Mouse (Mus musculus): ENCODE results near the gene Phb. TPM values are rescaled to one million over a fixed set of nuclear protein-coding genes. Genes with fewer than 3 reads are reported as not detected.

Gene Phb
- total and polyA plus RNA-seq, 2 experiments from 2014 or later, result 432 to 446 TPM

DNA sequence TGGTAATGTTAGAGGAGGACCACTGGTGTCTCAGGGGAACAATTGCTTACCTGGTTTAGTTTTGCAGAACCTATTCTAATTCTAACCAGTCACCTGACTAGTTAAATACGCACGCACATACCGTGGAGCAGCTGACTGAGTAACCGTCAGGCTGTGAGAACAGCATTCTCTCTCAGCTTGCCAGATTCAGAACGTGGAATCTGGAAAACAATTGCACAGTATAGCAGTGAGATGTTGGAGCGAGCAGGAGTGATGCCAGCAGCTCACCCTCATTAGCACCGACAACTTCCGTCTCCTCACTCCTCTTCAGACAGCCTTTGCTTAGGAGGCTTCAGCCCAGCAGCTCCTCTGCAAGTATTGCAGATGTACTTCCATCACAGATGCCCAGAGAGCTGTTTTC lies 49.4 kb downstream of the Phb start:
- H3K36me3 ChIP-seq (replicated peaks; ENCODE audit: control insufficient read depth, insufficient read depth, low read length), result no peaks in the 10 kb centered on the region
- DNase-seq (ENCODE audit: low spot score) (no peak), ATAC-seq (ENCODE audit: insufficient read depth, low read depth) (no peak)
- H3K4me2 ChIP-seq (ENCODE audit: low read depth, low read length), result no peak overlapping the region; the same call in 1 of the 2 replicates
- no peaks in the 10 kb centered on the region for H3K27me3 ChIP-seq (ENCODE audit: control insufficient read depth, insufficient read depth, low read length)
- 38% methylated on average over 8 of the region's 8 CpGs for WGBS
- H3K4me3 ChIP-seq (ENCODE audit: low read depth, low read length), result no peak overlapping the region
- no peaks in the 10 kb centered on the region for H3K9me3 ChIP-seq (replicated peaks; ENCODE audit: control insufficient read depth, low read length)
- TF ChIP-seq EP300 (IDR thresholded peaks at IDR 0.05; ENCODE audit: low read depth), result no peak
- TF ChIP-seq CTCF (IDR thresholded peaks at IDR 0.05; ENCODE audit: low read depth), result no peak
- H3K9ac ChIP-seq (replicated peaks; ENCODE audit: low read depth, low read length), result no peak overlapping the region
- peaks cover 15% of the 10 kb centered on the region for H3K4me1 ChIP-seq (ENCODE audit: control insufficient read depth, insufficient read depth)
- H3K27ac ChIP-seq (ENCODE audit: low read depth), result no peak overlapping the region

DNA sequence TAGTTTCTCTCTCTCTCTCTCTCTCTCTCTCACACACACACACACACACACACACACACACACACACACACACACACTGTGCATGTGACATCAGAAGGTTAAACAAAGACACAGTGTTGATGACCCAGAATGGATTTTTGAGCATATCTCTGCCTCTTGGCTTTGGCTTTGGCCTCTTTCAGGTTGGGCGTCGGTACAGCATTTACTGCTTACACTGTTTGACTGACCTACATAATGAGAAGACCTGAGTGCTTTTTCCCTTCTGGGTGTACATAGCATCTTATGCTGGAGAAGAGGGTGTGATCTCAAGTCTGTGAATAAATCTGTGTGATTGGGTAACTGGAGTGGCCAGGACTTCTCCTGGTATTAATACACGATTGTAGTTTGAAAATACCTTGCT lies 52.6 kb downstream of the Phb start:
- 68% methylated on average over 3 of the region's 3 CpGs for WGBS
- TF ChIP-seq EP300 (IDR thresholded peaks at IDR 0.05; ENCODE audit: low read depth) (no peak), CTCF (IDR thresholded peaks at IDR 0.05; ENCODE audit: low read depth) (no peak)
- DNase-seq (ENCODE audit: low spot score) (no peak), ATAC-seq (ENCODE audit: insufficient read depth, low read depth) (no peak)
- H3K9me3 ChIP-seq (replicated peaks; ENCODE audit: control insufficient read depth, low read length), result no peaks in the 10 kb centered on the region
- no peak overlapping the region for H3K4me3 ChIP-seq (ENCODE audit: low read depth, low read length)
- no peaks in the 10 kb centered on the region for H3K27me3 ChIP-seq (ENCODE audit: control insufficient read depth, insufficient read depth, low read length)
- no peaks in the 10 kb centered on the region for H3K36me3 ChIP-seq (replicated peaks; ENCODE audit: control insufficient read depth, insufficient read depth, low read length)
- H3K27ac ChIP-seq (ENCODE audit: low read depth), result no peak overlapping the region
- no peak overlapping the region for H3K9ac ChIP-seq (replicated peaks; ENCODE audit: low read depth, low read length)
- H3K4me2 ChIP-seq (ENCODE audit: low read depth, low read length), result no peak overlapping the region
- peaks cover 7% of the 10 kb centered on the region for H3K4me1 ChIP-seq (ENCODE audit: control insufficient read depth, insufficient read depth)

DNA sequence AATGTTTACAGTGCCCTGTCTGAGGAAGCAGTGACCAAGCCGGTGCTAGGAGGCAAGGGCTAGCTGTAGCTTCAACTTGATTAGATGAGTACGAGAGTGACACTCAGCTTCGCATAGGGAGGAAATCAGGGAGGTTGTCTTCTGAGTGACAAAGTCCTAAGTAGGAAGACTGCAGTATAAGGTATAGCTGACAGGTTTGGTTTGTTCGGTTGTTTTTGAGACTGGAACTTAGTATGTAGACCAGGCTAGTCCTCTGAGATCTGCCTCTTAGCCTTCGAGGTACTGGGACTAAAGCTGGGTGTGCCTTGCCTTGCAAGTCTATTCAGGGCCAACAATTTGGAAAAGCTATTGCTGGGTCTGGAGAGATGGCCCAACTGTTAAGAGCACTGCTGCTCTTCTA lies 56.5 kb downstream of the Phb start, which contains the start of gene B130006D01Rik:
TSS of gene B130006D01Rik (plus strand) at position 301 of the 400 bp plus-strand sequence.
- Histone ChIP-seq H3K27me3 (ENCODE audit: control insufficient read depth, insufficient read depth, low read length) (no peaks in the 10 kb centered on the region), H3K4me2 (ENCODE audit: low read depth, low read length) (no peak within 1 kb of the TSS), H3K27ac (ENCODE audit: low read depth) (no peak within 1 kb of the TSS), H3K36me3 (replicated peaks; ENCODE audit: control insufficient read depth, insufficient read depth, low read length) (no peaks in the 10 kb centered on the region), H3K9me3 (replicated peaks; ENCODE audit: control insufficient read depth, low read length) (no peaks in the 10 kb centered on the region), H3K4me1 (ENCODE audit: control insufficient read depth, insufficient read depth) (no peaks in the 10 kb centered on the region), H3K9ac (replicated peaks; ENCODE audit: low read depth, low read length) (no peak within 1 kb of the TSS), H3K4me3 (ENCODE audit: low read depth, low read length) (no peak within 1 kb of the TSS)
- TF ChIP-seq CTCF (IDR thresholded peaks at IDR 0.05; ENCODE audit: low read depth) (no peak), EP300 (IDR thresholded peaks at IDR 0.05; ENCODE audit: low read depth) (no peak)
- no peak for DNase-seq (ENCODE audit: low spot score)
- 91% methylated on average over 5 of the region's 5 CpGs for WGBS
- no peak for ATAC-seq (ENCODE audit: insufficient read depth, low read depth)

DNA sequence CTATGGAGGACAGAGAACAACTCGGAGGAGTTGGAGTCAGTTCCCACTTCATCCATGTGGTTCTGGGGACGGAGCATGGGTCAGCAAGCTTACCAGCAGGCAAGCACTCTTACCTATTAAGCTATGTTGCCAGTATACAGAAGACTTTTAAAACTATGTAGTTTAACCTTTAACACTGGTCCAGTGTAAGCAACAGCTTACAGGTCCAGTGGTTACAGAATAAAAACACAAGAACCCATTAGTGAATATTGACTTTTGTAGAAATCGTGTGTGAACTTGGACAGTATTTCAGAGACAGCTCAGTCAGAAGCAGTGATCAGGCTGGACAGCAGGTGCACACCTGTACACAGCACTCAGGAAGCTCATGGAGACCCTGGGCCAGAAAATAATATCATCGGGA lies 57.7 kb downstream of the Phb start:
- Histone ChIP-seq H3K9ac (replicated peaks; ENCODE audit: low read depth, low read length) (no peak overlapping the region), H3K27me3 (ENCODE audit: control insufficient read depth, insufficient read depth, low read length) (no peaks in the 10 kb centered on the region), H3K9me3 (replicated peaks; ENCODE audit: control insufficient read depth, low read length) (no peaks in the 10 kb centered on the region), H3K4me3 (ENCODE audit: low read depth, low read length) (no peak overlapping the region), H3K4me1 (ENCODE audit: control insufficient read depth, insufficient read depth) (no peaks in the 10 kb centered on the region), H3K36me3 (replicated peaks; ENCODE audit: control insufficient read depth, insufficient read depth, low read length) (no peaks in the 10 kb centered on the region), H3K27ac (ENCODE audit: low read depth) (no peak overlapping the region), H3K4me2 (ENCODE audit: low read depth, low read length) (no peak overlapping the region)
- WGBS, result 93% methylated on average over 4 of the region's 4 CpGs
- no peak for ATAC-seq (ENCODE audit: insufficient read depth, low read depth)
- DNase-seq (ENCODE audit: low spot score), result no peak
- TF ChIP-seq CTCF (IDR thresholded peaks at IDR 0.05; ENCODE audit: low read depth) (no peak), EP300 (IDR thresholded peaks at IDR 0.05; ENCODE audit: low read depth) (no peak)

DNA sequence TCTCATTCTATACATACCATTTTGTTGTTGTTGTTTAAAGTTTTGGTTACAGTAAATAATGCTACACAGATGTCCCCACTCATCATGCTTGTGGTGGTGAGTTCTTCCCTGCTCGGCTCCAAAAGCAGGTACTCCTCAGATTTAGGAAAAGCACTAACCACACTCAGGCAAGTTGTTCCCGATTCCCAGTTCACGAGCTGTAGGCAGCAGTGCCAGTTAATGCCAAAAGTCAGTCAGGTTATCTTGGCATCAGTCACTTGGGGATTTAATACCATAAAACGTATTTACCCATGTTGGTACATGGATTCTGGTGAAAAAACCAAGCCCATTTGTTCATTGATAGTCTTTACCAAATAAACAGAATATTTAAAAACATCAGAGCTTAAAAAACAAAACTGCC lies 59.4 kb downstream of the Phb start:
- no peaks in the 10 kb centered on the region for H3K4me1 ChIP-seq (ENCODE audit: control insufficient read depth, insufficient read depth)
- no peaks in the 10 kb centered on the region for H3K27me3 ChIP-seq (ENCODE audit: control insufficient read depth, insufficient read depth, low read length)
- no peaks in the 10 kb centered on the region for H3K9me3 ChIP-seq (replicated peaks; ENCODE audit: control insufficient read depth, low read length)
- TF ChIP-seq CTCF (IDR thresholded peaks at IDR 0.05; ENCODE audit: low read depth) (no peak), EP300 (IDR thresholded peaks at IDR 0.05; ENCODE audit: low read depth) (no peak)
- 72% methylated on average over 4 of the region's 4 CpGs for WGBS
- DNase-seq (ENCODE audit: low spot score) (no peak), ATAC-seq (ENCODE audit: insufficient read depth, low read depth) (no peak)
- no peak overlapping the region for H3K27ac ChIP-seq (ENCODE audit: low read depth)
- no peaks in the 10 kb centered on the region for H3K36me3 ChIP-seq (replicated peaks; ENCODE audit: control insufficient read depth, insufficient read depth, low read length)
- H3K4me3 ChIP-seq (ENCODE audit: low read depth, low read length), result no peak overlapping the region
- no peak overlapping the region for H3K4me2 ChIP-seq (ENCODE audit: low read depth, low read length)
- no peak overlapping the region for H3K9ac ChIP-seq (replicated peaks; ENCODE audit: low read depth, low read length)

DNA sequence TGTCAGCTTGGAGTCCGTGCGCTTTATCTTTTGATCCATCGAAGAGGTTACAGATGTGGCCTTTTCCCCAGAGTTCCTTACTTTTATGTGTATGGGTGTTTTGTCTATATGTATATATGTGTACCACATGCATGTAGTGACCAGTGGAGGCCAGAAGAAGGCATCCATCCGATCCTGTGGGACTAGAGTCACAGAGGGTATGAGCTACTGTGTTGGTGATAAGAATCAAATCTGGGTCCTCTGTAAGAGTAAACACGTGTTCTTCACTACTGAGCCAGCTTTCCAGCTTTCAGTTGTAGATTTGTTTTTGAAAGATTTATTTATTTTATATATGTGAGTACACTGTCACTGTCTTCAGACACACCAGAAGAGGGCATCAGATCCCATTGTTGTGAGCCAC lies 61.2 kb downstream of the Phb start:
- ATAC-seq (ENCODE audit: insufficient read depth, low read depth) (no peak), DNase-seq (ENCODE audit: low spot score) (no peak)
- Histone ChIP-seq H3K27me3 (ENCODE audit: control insufficient read depth, insufficient read depth, low read length) (no peaks in the 10 kb centered on the region), H3K4me1 (ENCODE audit: control insufficient read depth, insufficient read depth) (no peaks in the 10 kb centered on the region), H3K9ac (replicated peaks; ENCODE audit: low read depth, low read length) (no peak overlapping the region), H3K27ac (ENCODE audit: low read depth) (no peak overlapping the region), H3K4me3 (ENCODE audit: low read depth, low read length) (no peak overlapping the region), H3K36me3 (replicated peaks; ENCODE audit: control insufficient read depth, insufficient read depth, low read length) (no peaks in the 10 kb centered on the region), H3K9me3 (replicated peaks; ENCODE audit: control insufficient read depth, low read length) (no peaks in the 10 kb centered on the region), H3K4me2 (ENCODE audit: low read depth, low read length) (no peak overlapping the region)
- WGBS, result 87% methylated on average over 5 of the region's 5 CpGs
- TF ChIP-seq EP300 (IDR thresholded peaks at IDR 0.05; ENCODE audit: low read depth) (no peak), CTCF (IDR thresholded peaks at IDR 0.05; ENCODE audit: low read depth) (no peak)
